Mouse (Mus musculus): ENCODE data around the gene Rrp9.

DNA sequence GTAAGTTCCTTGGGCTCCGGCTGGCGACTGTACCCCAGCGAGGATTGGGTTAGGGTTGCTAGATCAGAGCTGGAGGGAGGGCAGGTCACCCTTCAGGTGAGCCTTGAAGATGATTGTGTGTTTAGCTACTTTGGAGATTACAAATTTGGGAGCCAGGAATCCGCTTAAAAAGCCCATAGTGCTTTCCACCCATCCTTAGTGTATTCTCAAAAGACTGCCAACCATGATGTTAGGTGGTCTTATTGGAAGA lies 45.8 kb upstream of the Rrp9 start:
- TF ChIP-seq CTCF (IDR thresholded peaks at IDR 0.05; ENCODE audit: low read depth) = no peak
- no peak for TF ChIP-seq EP300 (IDR thresholded peaks at IDR 0.05; ENCODE audit: low read depth)

Data from liver, postnatal 0 days (tissue).